Mouse (Mus musculus) olfactory bulb, adult 2 months (tissue): Measurements from ENCODE around the gene Fsip1.

Experiments
- CTCF ChIP-seq: fragments of 200-500 bp; IDR thresholded peaks from 2 replicates; pipeline ENCODE4 v1.5.1; 2012; ENCODE audit warnings: low read depth, mild to moderate bottlenecking, low read length, moderate library complexity; ENCODE audit not compliant: insufficient read depth
- POLR2A ChIP-seq: fragments of 200-500 bp; IDR thresholded peaks from 2 replicates; pipeline ENCODE4 v1.6.1; 2012; ENCODE audit warnings: mild to moderate bottlenecking, low read depth, low read length, moderate library complexity; ENCODE audit not compliant: insufficient read depth

DNA sequence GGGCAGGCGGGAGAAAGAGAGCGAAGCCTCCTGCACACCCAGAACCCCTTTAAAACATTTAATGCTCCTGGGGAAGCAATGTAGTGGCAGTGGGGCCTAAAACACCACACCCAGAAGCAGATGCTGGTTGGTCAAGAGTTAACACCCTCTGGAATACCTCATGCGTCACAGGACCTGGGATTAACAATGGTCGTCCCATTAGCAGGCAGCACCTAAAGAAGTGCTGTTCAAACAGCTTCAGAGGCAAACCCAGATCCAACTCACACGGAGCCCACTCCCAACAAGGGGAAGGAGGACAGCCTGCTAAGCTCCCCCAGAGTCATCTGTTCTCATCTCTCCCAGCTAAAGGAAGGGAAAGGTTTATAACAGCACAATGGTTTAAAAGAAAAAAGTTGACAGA lies 48.1 kb downstream of the Fsip1 start:
- TF ChIP-seq CTCF = no peak
- no peak for TF ChIP-seq POLR2A
